Mouse (Mus musculus): ENCODE results near the gene H2-T3.
"Not testable (repeated sequence)": the region's sequence is repeated elsewhere in the genome, so short reads cannot be mapped to it uniquely, and the experiment has no call there.

- not testable (repeated sequence) for TF ChIP-seq CTCF, EP300 (IDR thresholded peaks at IDR 0.05; ENCODE audit: low read depth)
These were observed 11.1 kb downstream of the H2-T3 start for GRCm38 (mm10) chr17:36178938-36179337.
